Mouse (Mus musculus) ES-E14 (cell line): Measurements from ENCODE around the gene Flnc. TPM values are rescaled to one million over a fixed set of nuclear protein-coding genes. Genes with fewer than 3 reads are reported as not detected.

Source experiments
- DNase-seq: peaks from one replicate; pipeline ENCODE4 v3.0.0-alpha.2; 2013; ENCODE audit warnings: low read depth, low spot score
- H3K27ac ChIP-seq: 2 replicates; pipeline ENCODE4 v1.5.1; 2012; ENCODE audit warnings: low read depth, mild to moderate bottlenecking, low read length, moderate library complexity, mixed read lengths; ENCODE audit not compliant: poor library complexity, insufficient read depth, severe bottlenecking
- H3K36me3 ChIP-seq: 2 replicates; pipeline ENCODE4 v1.6.1; 2012; ENCODE audit warnings: mild to moderate bottlenecking, low read length, moderate library complexity, mixed read lengths; ENCODE audit not compliant: control insufficient read depth, poor library complexity, insufficient read depth, severe bottlenecking
- H3K4me1 ChIP-seq, 2 experiments: fragments of 150-350 bp in 1 of 2; sonication (generic) in 1 of 2; 2 replicates each; pipeline ENCODE4 v1.6.1; 2012; ENCODE audit warnings: low read length in 2 of 2, mild to moderate bottlenecking in 1 of 2, mixed read lengths in 1 of 2; ENCODE audit not compliant: control insufficient read depth in 2 of 2, insufficient read depth in 2 of 2, poor library complexity in 1 of 2
- H3K4me3 ChIP-seq, 2 experiments: fragments of 150-350 bp in 1 of 2; sonication (generic) in 1 of 2; 2 replicates each; pipeline ENCODE4 v1.5.1; 2012; ENCODE audit warnings: low read length in 2 of 2, low read depth in 1 of 2, mild to moderate bottlenecking in 1 of 2, mixed read lengths in 1 of 2; ENCODE audit not compliant: insufficient read depth in 1 of 2, poor library complexity in 1 of 2, severe bottlenecking in 1 of 2
- H3K9ac ChIP-seq: 2 replicates; pipeline ENCODE4 v1.6.1; 2012; ENCODE audit warnings: low read depth, mild to moderate bottlenecking, low read length, mixed read lengths; ENCODE audit not compliant: poor library complexity, insufficient read depth, severe bottlenecking
- H3K9me3 ChIP-seq: fragments of 150-350 bp; sonication (generic); 2 replicates; pipeline ENCODE4 v1.6.1; 2012; ENCODE audit warnings: low read depth, mild to moderate bottlenecking, low read length; ENCODE audit not compliant: control insufficient read depth, insufficient read depth
- CHD2 ChIP-seq: IDR thresholded peaks from 2 replicates; pipeline ENCODE4 v1.6.1; 2014; ENCODE audit warnings: mild to moderate bottlenecking, low read depth, low read length, inconsistent platforms
- HCFC1 ChIP-seq: IDR thresholded peaks from 2 replicates; pipeline ENCODE4 v1.6.1; 2012; ENCODE audit warnings: low read length, inconsistent platforms, borderline replicate concordance; ENCODE audit not compliant: insufficient read depth
- MAFK ChIP-seq: IDR thresholded peaks from 2 replicates; pipeline ENCODE4 v1.6.1; 2014; ENCODE audit warnings: mild to moderate bottlenecking, low read depth, low read length, inconsistent platforms; ENCODE audit not compliant: insufficient read depth
- ZC3H11A ChIP-seq: IDR thresholded peaks from 2 replicates; pipeline ENCODE4 v1.6.1; 2012; ENCODE audit warnings: low read depth, mild to moderate bottlenecking, inconsistent platforms, low read length, borderline replicate concordance
- ZNF384 ChIP-seq: IDR thresholded peaks from 2 replicates; pipeline ENCODE4 v1.6.1; 2012; ENCODE audit warnings: low read depth, low read length, inconsistent platforms
- in situ Hi-C, 2 experiments: fragments of 600-800 bp; cut with MboI; formaldehyde crosslinking; loops; one replicate each; pipeline ENCODE4 v1.15.1; 2025; ENCODE audit warnings: low sequenced_read_pairs in 2 of 2, inconsistent platforms in 1 of 2; ENCODE audit not compliant: unreplicated experiment in 2 of 2
- total RNA-seq: library from RNA; depleted of rRNA; stranded (reverse); fragments of 300-350 nt; gene quantifications from 2 replicates; pipeline ENCODE4 v1.2.3, GENCODE M21; 2012

Flnc gene
- total RNA-seq, 1 experiment, result 86.4 TPM

GRCm38 (mm10) chr6:29461502-29461901 is 28.4 kb downstream of the Flnc start:
- peaks cover 2% of the 10 kb centered on the region; the same call in 1 of the 2 replicates for H3K36me3 ChIP-seq
- H3K27ac ChIP-seq, result no peak overlapping the region; the same call in 1 of the 2 replicates
- in situ Hi-C loops, result no loop called here
- no peak overlapping the region for H3K9ac ChIP-seq
- DNase-seq, result no peak
- no peak overlapping the region for H3K4me3 ChIP-seq
- H3K9me3 ChIP-seq, result no peaks in the 10 kb centered on the region
- TF ChIP-seq MAFK, result no peak
- peak; percentile 80 for TF ChIP-seq ZNF384
- H3K4me1 ChIP-seq, result no peaks in the 10 kb centered on the region

DNA sequence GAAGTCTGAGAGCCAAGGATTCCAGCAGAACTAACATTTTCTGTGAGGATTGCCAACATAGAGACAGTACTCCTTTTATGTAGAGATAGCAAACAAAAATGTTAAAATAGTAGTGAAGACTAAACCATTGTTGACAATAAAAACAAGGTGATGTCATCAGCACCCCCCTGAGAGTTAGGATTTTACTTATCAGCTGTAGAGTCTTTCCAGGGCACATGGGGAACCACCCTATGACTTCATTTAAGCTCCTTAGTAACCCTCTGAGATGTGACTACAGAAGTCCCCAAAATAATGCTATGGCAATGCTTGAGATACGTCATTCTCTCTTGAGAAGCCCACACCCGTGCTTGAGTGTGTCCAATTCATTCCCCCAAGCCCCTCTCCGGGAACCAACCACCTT is 30.3 kb downstream of the Flnc start:
- in situ Hi-C loops, result no loop called here
- no peaks in the 10 kb centered on the region for H3K9me3 ChIP-seq
- no peak overlapping the region for H3K27ac ChIP-seq
- H3K9ac ChIP-seq, result no peak overlapping the region
- TF ChIP-seq CHD2 (no peak), ZC3H11A (no peak)
- H3K4me3 ChIP-seq, result no peak overlapping the region
- H3K4me1 ChIP-seq, result no peaks in the 10 kb centered on the region
- H3K36me3 ChIP-seq, result no peaks in the 10 kb centered on the region; the same call in 1 of the 2 replicates
- DNase-seq, result no peak

DNA sequence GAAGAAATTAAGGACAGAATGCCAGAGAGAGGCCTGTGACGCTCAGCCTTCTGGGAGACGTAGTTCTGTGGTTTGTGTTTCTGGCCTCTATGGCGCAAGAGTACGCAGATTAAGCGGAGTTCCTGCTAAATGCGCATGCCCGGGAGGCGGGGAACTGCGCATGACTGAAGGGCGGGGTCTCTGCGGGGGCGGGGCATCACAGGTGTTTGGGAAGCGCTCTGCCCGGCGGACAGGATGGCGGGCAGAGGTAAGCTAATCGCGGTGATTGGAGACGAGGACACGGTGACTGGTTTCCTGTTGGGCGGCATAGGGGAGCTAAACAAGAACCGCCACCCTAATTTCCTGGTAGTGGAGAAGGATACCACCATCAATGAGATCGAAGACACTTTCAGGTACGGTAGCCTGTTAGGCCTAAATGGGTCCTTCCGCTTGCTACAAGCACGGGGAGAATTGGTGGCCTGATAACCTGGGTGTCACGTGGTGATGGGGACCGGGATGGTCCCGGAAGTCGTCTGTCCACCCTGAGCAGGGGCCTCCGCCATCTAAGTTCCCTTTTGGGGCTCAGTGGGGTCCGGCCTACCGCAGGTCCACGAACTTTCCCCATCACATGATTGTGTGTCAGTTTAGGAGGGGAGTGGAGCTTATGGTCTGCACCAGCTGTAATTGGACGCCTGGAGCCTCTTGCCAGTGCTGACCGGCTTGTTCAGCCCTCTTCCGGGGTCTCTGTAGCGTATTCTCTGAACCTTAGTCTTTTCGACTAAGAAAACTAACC is 34.7 kb downstream of the Flnc start, which contains the start of gene Atp6v1f:
TSS of gene Atp6v1f (plus strand) at position 136 of the 772 bp plus-strand sequence.
- DNase-seq, result peak; percentile 96
- TF ChIP-seq MAFK (no peak), CHD2 (no peak), ZNF384 (no peak), ZC3H11A (no peak), HCFC1 (peak; percentile 92)
- peak within 1 kb of the TSS; percentile 79 to 86 for H3K4me3 ChIP-seq
- H3K27ac ChIP-seq, result peak within 1 kb of the TSS; percentile 60; the same call in 1 of the 2 replicates
- no peaks in the 10 kb centered on the region for H3K4me1 ChIP-seq
- H3K9me3 ChIP-seq, result no peaks in the 10 kb centered on the region
- peaks cover 10% of the 10 kb centered on the region for H3K36me3 ChIP-seq
- in situ Hi-C loops, result no loop called here
- H3K9ac ChIP-seq, result peak within 1 kb of the TSS; percentile 91

GRCm38 (mm10) chr6:29468851-29469250 is 35.8 kb downstream of the Flnc start:
- H3K4me3 ChIP-seq, result peak overlapping the region in 1 of 2 experiments; percentile 79; a peak in 3 of 4 replicates
- in situ Hi-C loops, result no loop called here
- H3K27ac ChIP-seq, result no peak overlapping the region
- H3K9me3 ChIP-seq, result no peaks in the 10 kb centered on the region
- peak overlapping the region; percentile 91; the same call in 1 of the 2 replicates for H3K9ac ChIP-seq
- peaks cover 10% of the 10 kb centered on the region for H3K36me3 ChIP-seq
- DNase-seq, result no peak
- H3K4me1 ChIP-seq, result peaks cover 0 to 3% of the 10 kb centered on the region in 2 experiments; a peak in 1 of 4 replicates
- no peak for TF ChIP-seq MAFK
- no peak for TF ChIP-seq ZC3H11A
- TF ChIP-seq ZNF384, result no peak
- TF ChIP-seq HCFC1, result no peak
- TF ChIP-seq CHD2, result no peak
